Mouse (Mus musculus): ENCODE measurements around the gene Tmem170b. TPM values are rescaled to one million over a fixed set of nuclear protein-coding genes. Genes with fewer than 3 reads are reported as not detected.
A peak's percentile ranks its signal among the peaks of the same experiment; 100 is the strongest.

Gene Tmem170b
- total RNA-seq (2014; fragmentation: Nextera tagmentation) (13.2 and 16.0 TPM in 2 replicates), total RNA-seq (2017) (12.1 and 12.5 TPM in 2 replicates), polyA plus RNA-seq (2012) (2.8 and 4.3 TPM in 2 replicates)

DNA sequence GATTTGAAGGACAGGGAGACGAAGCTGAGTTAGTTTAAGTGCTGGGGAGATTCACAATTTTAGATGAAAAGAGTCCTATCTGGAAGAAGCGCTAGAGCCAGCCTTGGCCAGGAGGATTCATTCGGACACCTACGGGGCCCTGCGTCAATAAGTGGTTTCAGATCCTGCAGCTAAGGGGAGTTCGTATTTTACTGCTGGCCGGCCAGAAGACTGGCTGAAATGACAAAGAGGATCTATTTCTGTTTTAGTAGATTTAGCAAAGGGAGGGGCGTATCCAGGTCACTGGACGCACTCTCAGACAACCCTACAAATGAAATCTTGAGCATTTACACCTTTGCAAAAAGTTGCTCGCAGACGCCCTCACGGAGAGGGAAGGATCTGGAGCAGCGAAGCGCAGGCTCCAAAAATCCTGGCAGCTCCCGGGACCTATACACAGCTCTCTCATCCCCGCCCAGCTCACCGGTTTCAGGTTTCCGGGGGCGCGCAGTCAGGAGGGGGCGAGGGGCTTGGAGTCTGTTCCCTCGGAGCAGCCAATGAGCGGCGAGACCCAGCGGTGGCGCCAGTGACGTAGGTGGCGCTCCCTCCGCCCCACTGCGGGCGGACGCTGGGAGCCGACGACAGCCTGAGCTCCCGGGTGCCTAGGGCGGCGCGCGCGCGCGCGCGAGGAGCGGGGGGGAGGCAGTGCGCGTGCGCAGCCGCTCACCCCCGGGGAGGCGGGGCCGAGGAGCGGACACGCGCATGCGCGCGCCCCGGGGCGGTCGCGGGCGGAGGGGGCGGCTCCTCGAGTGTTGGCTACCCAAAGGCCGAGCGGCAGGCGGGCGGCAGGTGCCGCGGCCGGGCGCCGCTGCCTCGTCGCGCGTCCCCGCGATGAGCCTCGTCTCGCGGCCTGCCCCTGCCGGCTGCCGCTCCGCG lies at the start of gene Tmem170b:
Gene Tmem170b, plus strand, starts transcription at position 809 of the 912 bp plus-strand sequence.
- Histone ChIP-seq H3K27me3 (ENCODE audit: insufficient read depth, low read length) (0 out of 2 replicates have a peak, but pooled peaks cover 7% of the 10 kb centered on the region), H3K4me3 (ENCODE audit: low read depth, low read length) (peak within 1 kb of the TSS; percentile 96), H3K4me1 (ENCODE audit: insufficient read depth, low read depth, low read length) (peaks cover 35% of the 10 kb centered on the region), H3K9me3 (replicated peaks) (no peaks in the 10 kb centered on the region), H3K36me3 (replicated peaks) (peaks cover 5% of the 10 kb centered on the region)
- DNase-seq (ENCODE audit: low spot score), result peak; percentile 95
- ATAC-seq (ENCODE audit: extremely low read depth, insufficient number of reproducible peaks, low FRiP score, poor library complexity, severe bottlenecking), result peak; percentile 92
- TF ChIP-seq CTCF (IDR thresholded peaks at IDR 0.05; ENCODE audit: low read depth, low read length) (no peak), GATA1 (IDR thresholded peaks at IDR 0.05; ENCODE audit: borderline replicate concordance, low read length) (no peak), TAL1 (conservative IDR thresholded peaks at IDR 0.05; ENCODE audit: low read depth, low read length) (no peak), GATA2 (IDR thresholded peaks at IDR 0.05; ENCODE audit: borderline replicate concordance, low read depth, low read length) (no peak), POLR2AphosphoS5 (IDR thresholded peaks at IDR 0.05; ENCODE audit: insufficient replicate concordance, low read depth, low read length) (no peak)

DNA sequence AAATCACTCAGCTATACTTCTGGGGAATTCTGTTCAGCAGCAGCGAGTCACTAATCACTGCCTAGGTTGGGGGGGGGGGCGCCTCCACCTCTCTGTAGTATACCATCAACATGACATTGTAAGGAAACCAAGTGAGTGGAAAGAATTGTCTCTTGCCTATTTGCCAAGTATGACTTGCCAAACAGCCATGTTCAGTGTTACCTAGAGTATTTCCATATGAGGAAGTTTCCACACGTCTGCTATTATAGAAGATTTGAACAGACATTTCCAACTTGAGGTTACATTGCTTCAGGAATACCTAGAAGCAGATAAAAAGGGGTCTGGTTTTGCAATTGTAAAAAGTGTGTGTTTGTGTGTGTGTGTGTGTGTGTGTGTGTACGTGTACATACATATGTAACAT lies 44.7 kb upstream of the Tmem170b start:
- TF ChIP-seq CTCF (IDR thresholded peaks at IDR 0.05; ENCODE audit: low read depth, low read length), result no peak
- TF ChIP-seq TAL1 (conservative IDR thresholded peaks at IDR 0.05; ENCODE audit: low read depth, low read length), result no peak
- no peak for TF ChIP-seq GATA2 (IDR thresholded peaks at IDR 0.05; ENCODE audit: borderline replicate concordance, low read depth, low read length)
- no peak for TF ChIP-seq POLR2AphosphoS5 (IDR thresholded peaks at IDR 0.05; ENCODE audit: insufficient replicate concordance, low read depth, low read length)
- no peak for TF ChIP-seq GATA1 (IDR thresholded peaks at IDR 0.05; ENCODE audit: borderline replicate concordance, low read length)

DNA sequence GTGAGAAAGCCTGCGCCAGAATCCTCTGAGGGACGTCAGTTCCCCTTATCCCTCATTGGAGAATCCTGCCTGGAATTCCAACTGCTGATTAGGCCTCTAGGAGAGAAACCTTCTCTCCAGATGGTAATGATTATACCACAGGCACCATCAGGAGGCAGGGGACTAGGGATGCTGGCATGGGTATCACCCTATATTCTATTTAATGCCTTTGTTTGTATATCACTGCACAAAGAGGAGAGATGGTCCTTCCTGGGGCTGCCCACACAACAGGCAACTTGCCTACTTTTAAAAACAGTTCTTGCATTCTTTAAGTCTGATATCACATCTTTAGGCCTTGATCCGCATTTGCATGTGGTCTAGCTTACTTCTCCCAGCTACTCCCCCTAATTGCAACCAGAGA lies 37.3 kb upstream of the Tmem170b start:
- DNase-seq (ENCODE audit: low spot score), result no peak
- Histone ChIP-seq H3K27me3 (ENCODE audit: insufficient read depth, low read length) (peaks cover 12% of the 10 kb centered on the region), H3K4me3 (ENCODE audit: low read depth, low read length) (no peak overlapping the region), H3K9me3 (replicated peaks) (no peaks in the 10 kb centered on the region), H3K4me1 (ENCODE audit: insufficient read depth, low read depth, low read length) (no peaks in the 10 kb centered on the region), H3K36me3 (replicated peaks) (no peaks in the 10 kb centered on the region)
- ATAC-seq (ENCODE audit: extremely low read depth, insufficient number of reproducible peaks, low FRiP score, poor library complexity, severe bottlenecking), result no peak
- TF ChIP-seq CTCF (IDR thresholded peaks at IDR 0.05; ENCODE audit: low read depth, low read length) (no peak), GATA1 (IDR thresholded peaks at IDR 0.05; ENCODE audit: borderline replicate concordance, low read length) (no peak), GATA2 (IDR thresholded peaks at IDR 0.05; ENCODE audit: borderline replicate concordance, low read depth, low read length) (no peak)

More for the DNA sequence above, 44.7 kb upstream of the Tmem170b start:
- DNase-seq (ENCODE audit: low spot score) (no peak), ATAC-seq (ENCODE audit: extremely low read depth, insufficient number of reproducible peaks, low FRiP score, poor library complexity, severe bottlenecking) (no peak)
- no peaks in the 10 kb centered on the region for H3K4me1 ChIP-seq (ENCODE audit: insufficient read depth, low read depth, low read length)
- H3K9me3 ChIP-seq (replicated peaks), result no peaks in the 10 kb centered on the region
- peaks cover 6% of the 10 kb centered on the region; the same call in 1 of the 2 replicates for H3K27me3 ChIP-seq (ENCODE audit: insufficient read depth, low read length)
- H3K4me3 ChIP-seq (ENCODE audit: low read depth, low read length), result no peak overlapping the region
- no peaks in the 10 kb centered on the region for H3K36me3 ChIP-seq (replicated peaks)

DNA sequence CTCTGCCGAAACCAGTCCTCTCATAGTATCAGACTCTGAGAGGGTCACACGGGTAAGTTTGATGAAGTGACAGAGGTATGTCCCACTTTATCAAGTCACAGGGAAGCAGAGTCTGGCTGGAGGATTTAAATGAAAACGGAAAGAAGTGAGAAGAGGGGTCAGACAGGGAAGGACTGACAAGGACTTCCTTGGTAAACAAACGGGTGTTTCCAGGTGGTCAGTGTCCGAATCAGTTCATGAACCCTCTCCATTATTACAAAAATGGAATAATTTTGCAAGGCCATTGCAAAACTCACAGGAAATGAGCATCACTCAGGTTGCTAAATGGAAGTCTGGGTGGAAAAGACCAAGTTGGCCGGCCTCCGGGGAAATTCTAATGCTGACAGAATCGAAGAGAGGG lies 36.8 kb upstream of the Tmem170b start:
- DNase-seq (ENCODE audit: low spot score) (no peak), ATAC-seq (ENCODE audit: extremely low read depth, insufficient number of reproducible peaks, low FRiP score, poor library complexity, severe bottlenecking) (no peak)
- TF ChIP-seq GATA1 (IDR thresholded peaks at IDR 0.05; ENCODE audit: borderline replicate concordance, low read length) (no peak), POLR2AphosphoS5 (IDR thresholded peaks at IDR 0.05; ENCODE audit: insufficient replicate concordance, low read depth, low read length) (no peak), CTCF (IDR thresholded peaks at IDR 0.05; ENCODE audit: low read depth, low read length) (no peak), TAL1 (conservative IDR thresholded peaks at IDR 0.05; ENCODE audit: low read depth, low read length) (no peak), GATA2 (IDR thresholded peaks at IDR 0.05; ENCODE audit: borderline replicate concordance, low read depth, low read length) (no peak)
- no peaks in the 10 kb centered on the region for H3K9me3 ChIP-seq (replicated peaks)
- H3K4me1 ChIP-seq (ENCODE audit: insufficient read depth, low read depth, low read length), result no peaks in the 10 kb centered on the region
- no peak overlapping the region for H3K4me3 ChIP-seq (ENCODE audit: low read depth, low read length)
- no peaks in the 10 kb centered on the region for H3K36me3 ChIP-seq (replicated peaks)
- H3K27me3 ChIP-seq (ENCODE audit: insufficient read depth, low read length), result peaks cover 12% of the 10 kb centered on the region

DNA sequence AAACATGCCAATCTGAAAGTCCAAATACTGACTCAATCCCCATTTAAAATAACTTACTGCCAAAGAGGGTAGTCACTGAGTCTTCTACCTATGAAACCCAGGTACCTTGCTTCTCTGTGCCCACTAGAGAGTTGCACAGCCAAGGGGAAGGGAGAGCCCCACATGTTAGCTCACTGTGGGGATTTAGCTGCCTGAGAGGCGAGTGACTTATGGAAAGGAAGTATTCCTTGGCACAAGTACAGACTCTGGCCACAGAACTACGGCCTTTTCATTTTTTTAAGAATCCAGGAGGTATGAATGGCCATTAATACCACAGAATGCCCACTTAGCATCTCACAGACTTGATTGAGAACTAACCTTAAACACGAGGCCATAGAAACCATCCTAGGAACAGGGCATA lies 35.9 kb upstream of the Tmem170b start:
- no peak for DNase-seq (ENCODE audit: low spot score)
- no peak for TF ChIP-seq POLR2AphosphoS5 (IDR thresholded peaks at IDR 0.05; ENCODE audit: insufficient replicate concordance, low read depth, low read length)
- no peak for TF ChIP-seq GATA2 (IDR thresholded peaks at IDR 0.05; ENCODE audit: borderline replicate concordance, low read depth, low read length)
- no peak for TF ChIP-seq CTCF (IDR thresholded peaks at IDR 0.05; ENCODE audit: low read depth, low read length)
- TF ChIP-seq GATA1 (IDR thresholded peaks at IDR 0.05; ENCODE audit: borderline replicate concordance, low read length), result no peak
- Histone ChIP-seq H3K4me1 (ENCODE audit: insufficient read depth, low read depth, low read length) (no peaks in the 10 kb centered on the region), H3K36me3 (replicated peaks) (no peaks in the 10 kb centered on the region), H3K9me3 (replicated peaks) (no peaks in the 10 kb centered on the region), H3K4me3 (ENCODE audit: low read depth, low read length) (no peak overlapping the region), H3K27me3 (ENCODE audit: insufficient read depth, low read length) (peaks cover 12% of the 10 kb centered on the region)
- no peak for ATAC-seq (ENCODE audit: extremely low read depth, insufficient number of reproducible peaks, low FRiP score, poor library complexity, severe bottlenecking)

Measured in G1E (cell line).